Mouse (Mus musculus): Measurements from ENCODE around the gene Ifitm3. TPM values are rescaled to one million over a fixed set of nuclear protein-coding genes. Genes with fewer than 3 reads are reported as not detected.
"Not testable (repeated sequence)": the region's sequence is repeated elsewhere in the genome, so short reads cannot be mapped to it uniquely, and the experiment has no call there.

Gene Ifitm3
- polyA plus RNA-seq, 1 experiment from 2014 or later: 37.3 TPM

- H3K9ac ChIP-seq (ENCODE audit: low read depth, low read length): no peak overlapping the region
- no peaks in the 10 kb centered on the region for H3K36me3 ChIP-seq (ENCODE audit: control insufficient read depth, insufficient read depth, low read length)
- H3K27ac ChIP-seq (ENCODE audit: low read length): no peak overlapping the region
- no peak overlapping the region for H3K4me3 ChIP-seq (ENCODE audit: low read depth, low read length)
- no peaks in the 10 kb centered on the region for H3K4me1 ChIP-seq (ENCODE audit: control insufficient read depth, insufficient read depth, low read length)
- no peak overlapping the region for H3K4me2 ChIP-seq (ENCODE audit: low read length)
- WGBS: 83% methylated on average over 8 of the region's 8 CpGs
- H3K9me3 ChIP-seq (replicated peaks; ENCODE audit: control insufficient read depth, low read length, poor library complexity, severe bottlenecking): no peaks in the 10 kb centered on the region
- ATAC-seq: no peak
- H3K27me3 ChIP-seq (ENCODE audit: control insufficient read depth, insufficient read depth, low read depth, low read length): no peaks in the 10 kb centered on the region; the same call in 1 of the 2 replicates
Measured at GRCm38 (mm10) chr7:140971479-140972171, 38.9 kb downstream of the Ifitm3 start.

GRCm38 (mm10) chr7:140970931-140971330 is 39.6 kb downstream of the Ifitm3 start:
- no peak for ATAC-seq
- H3K9ac ChIP-seq (ENCODE audit: low read depth, low read length): no peak overlapping the region
- 55% methylated on average over 7 of the region's 7 CpGs for WGBS

GRCm38 (mm10) chr7:140968710-140969109 is 41.9 kb downstream of the Ifitm3 start:
- H3K4me2 ChIP-seq (ENCODE audit: low read length); H3K27me3 ChIP-seq (ENCODE audit: control insufficient read depth, insufficient read depth, low read depth, low read length); H3K9ac ChIP-seq (ENCODE audit: low read depth, low read length); H3K4me1 ChIP-seq (ENCODE audit: control insufficient read depth, insufficient read depth, low read length); H3K9me3 ChIP-seq (replicated peaks; ENCODE audit: control insufficient read depth, low read length, poor library complexity, severe bottlenecking); H3K27ac ChIP-seq (ENCODE audit: low read length); H3K4me3 ChIP-seq (ENCODE audit: low read depth, low read length); ATAC-seq; H3K36me3 ChIP-seq (ENCODE audit: control insufficient read depth, insufficient read depth, low read length): not testable (repeated sequence)
- WGBS: 13% methylated on average over 3 of the region's 3 CpGs

More at GRCm38 (mm10) chr7:140970931-140971330, 39.6 kb downstream of the Ifitm3 start:
- Histone ChIP-seq H3K4me2 (ENCODE audit: low read length) (no peak overlapping the region), H3K9me3 (replicated peaks; ENCODE audit: control insufficient read depth, low read length, poor library complexity, severe bottlenecking) (no peaks in the 10 kb centered on the region), H3K4me1 (ENCODE audit: control insufficient read depth, insufficient read depth, low read length) (no peaks in the 10 kb centered on the region), H3K4me3 (ENCODE audit: low read depth, low read length) (no peak overlapping the region), H3K27ac (ENCODE audit: low read length) (no peak overlapping the region), H3K36me3 (ENCODE audit: control insufficient read depth, insufficient read depth, low read length) (no peaks in the 10 kb centered on the region), H3K27me3 (ENCODE audit: control insufficient read depth, insufficient read depth, low read depth, low read length) (no peaks in the 10 kb centered on the region; the same call in 1 of the 2 replicates)

GRCm38 (mm10) chr7:140967862-140968591 is 42.5 kb downstream of the Ifitm3 start:
- Histone ChIP-seq H3K4me1 (ENCODE audit: control insufficient read depth, insufficient read depth, low read length) (no peaks in the 10 kb centered on the region), H3K27me3 (ENCODE audit: control insufficient read depth, insufficient read depth, low read depth, low read length) (no peaks in the 10 kb centered on the region), H3K4me3 (ENCODE audit: low read depth, low read length) (no peak overlapping the region), H3K9me3 (replicated peaks; ENCODE audit: control insufficient read depth, low read length, poor library complexity, severe bottlenecking) (no peaks in the 10 kb centered on the region), H3K4me2 (ENCODE audit: low read length) (no peak overlapping the region), H3K9ac (ENCODE audit: low read depth, low read length) (no peak overlapping the region), H3K36me3 (ENCODE audit: control insufficient read depth, insufficient read depth, low read length) (no peaks in the 10 kb centered on the region), H3K27ac (ENCODE audit: low read length) (no peak overlapping the region)
- WGBS: 10% methylated on average over 14 of the region's 14 CpGs
- ATAC-seq: no peak

GRCm38 (mm10) chr7:140966921-140967320 is 43.6 kb downstream of the Ifitm3 start, which contains the start of gene Ifitm1:
Ifitm1 (plus strand) TSS chr7:140967221.
- 91% methylated on average over 4 of the region's 4 CpGs for WGBS
- no peak for ATAC-seq
- H3K4me2 ChIP-seq (ENCODE audit: low read length): no peak within 1 kb of the TSS
- H3K27ac ChIP-seq (ENCODE audit: low read length): no peak within 1 kb of the TSS
- no peaks in the 10 kb centered on the region for H3K9me3 ChIP-seq (replicated peaks; ENCODE audit: control insufficient read depth, low read length, poor library complexity, severe bottlenecking)
- H3K36me3 ChIP-seq (ENCODE audit: control insufficient read depth, insufficient read depth, low read length): no peaks in the 10 kb centered on the region
- no peaks in the 10 kb centered on the region for H3K4me1 ChIP-seq (ENCODE audit: control insufficient read depth, insufficient read depth, low read length)
- no peak within 1 kb of the TSS for H3K4me3 ChIP-seq (ENCODE audit: low read depth, low read length)
- H3K27me3 ChIP-seq (ENCODE audit: control insufficient read depth, insufficient read depth, low read depth, low read length): no peaks in the 10 kb centered on the region
- no peak within 1 kb of the TSS for H3K9ac ChIP-seq (ENCODE audit: low read depth, low read length)

- H3K4me1 ChIP-seq (ENCODE audit: control insufficient read depth, insufficient read depth, low read length): peaks cover 3% of the 10 kb centered on the region; the same call in 1 of the 2 replicates
- no peaks in the 10 kb centered on the region for H3K9me3 ChIP-seq (replicated peaks; ENCODE audit: control insufficient read depth, low read length, poor library complexity, severe bottlenecking)
- no peak overlapping the region for H3K4me3 ChIP-seq (ENCODE audit: low read depth, low read length)
- no peak for ATAC-seq
- no peak overlapping the region for H3K4me2 ChIP-seq (ENCODE audit: low read length)
- no peak overlapping the region for H3K27ac ChIP-seq (ENCODE audit: low read length)
- 70% methylated on average over 2 of the region's 2 CpGs for WGBS
- H3K9ac ChIP-seq (ENCODE audit: low read depth, low read length): no peak overlapping the region
- H3K27me3 ChIP-seq (ENCODE audit: control insufficient read depth, insufficient read depth, low read depth, low read length): no peaks in the 10 kb centered on the region
- H3K36me3 ChIP-seq (ENCODE audit: control insufficient read depth, insufficient read depth, low read length): no peaks in the 10 kb centered on the region
Measured at GRCm38 (mm10) chr7:140962733-140963132, 47.8 kb downstream of the Ifitm3 start.

GRCm38 (mm10) chr7:140961416-140961815 is 49.2 kb downstream of the Ifitm3 start:
- H3K4me1 ChIP-seq (ENCODE audit: control insufficient read depth, insufficient read depth, low read length): peaks cover 3% of the 10 kb centered on the region; the same call in 1 of the 2 replicates
- H3K27ac ChIP-seq (ENCODE audit: low read length): no peak overlapping the region
- no peak overlapping the region for H3K4me2 ChIP-seq (ENCODE audit: low read length)
- no peaks in the 10 kb centered on the region for H3K27me3 ChIP-seq (ENCODE audit: control insufficient read depth, insufficient read depth, low read depth, low read length)
- WGBS: 46% methylated on average over 2 of the region's 2 CpGs
- no peak overlapping the region for H3K9ac ChIP-seq (ENCODE audit: low read depth, low read length)
- no peak for ATAC-seq
- H3K4me3 ChIP-seq (ENCODE audit: low read depth, low read length): no peak overlapping the region
- no peaks in the 10 kb centered on the region for H3K9me3 ChIP-seq (replicated peaks; ENCODE audit: control insufficient read depth, low read length, poor library complexity, severe bottlenecking)
- no peaks in the 10 kb centered on the region for H3K36me3 ChIP-seq (ENCODE audit: control insufficient read depth, insufficient read depth, low read length)

GRCm38 (mm10) chr7:140960026-140960425 is 50.5 kb downstream of the Ifitm3 start:
- Histone ChIP-seq H3K9ac (ENCODE audit: low read depth, low read length) (no peak overlapping the region), H3K27ac (ENCODE audit: low read length) (no peak overlapping the region), H3K4me3 (ENCODE audit: low read depth, low read length) (no peak overlapping the region), H3K36me3 (ENCODE audit: control insufficient read depth, insufficient read depth, low read length) (no peaks in the 10 kb centered on the region), H3K27me3 (ENCODE audit: control insufficient read depth, insufficient read depth, low read depth, low read length) (no peaks in the 10 kb centered on the region), H3K4me2 (ENCODE audit: low read length) (no peak overlapping the region), H3K4me1 (ENCODE audit: control insufficient read depth, insufficient read depth, low read length) (peaks cover 7% of the 10 kb centered on the region), H3K9me3 (replicated peaks; ENCODE audit: control insufficient read depth, low read length, poor library complexity, severe bottlenecking) (no peaks in the 10 kb centered on the region)
- WGBS: 59% methylated on average over 5 of the region's 5 CpGs
- ATAC-seq: no peak
